Mouse (Mus musculus): ENCODE results near the gene Dnajc25. TPM values are rescaled to one million over a fixed set of nuclear protein-coding genes. Genes with fewer than 3 reads are reported as not detected.
A peak's percentile ranks its signal among the peaks of the same experiment; 100 is the strongest.

Dnajc25 gene
- polyA plus RNA-seq, 1 experiment from 2014 or later: 12.5 TPM

- Histone ChIP-seq H3K9ac (replicated peaks) (no peak overlapping the region), H3K27ac (ENCODE audit: low read depth) (no peak overlapping the region), H3K4me2 (ENCODE audit: low read depth, low read length) (peak overlapping the region; percentile 18; the same call in 1 of the 2 replicates), H3K27me3 (ENCODE audit: insufficient read depth, low read length) (no peaks in the 10 kb centered on the region), H3K9me3 (ENCODE audit: low read length) (no peaks in the 10 kb centered on the region), H3K4me1 (ENCODE audit: insufficient read depth) (peaks cover 42% of the 10 kb centered on the region), H3K4me3 (ENCODE audit: low read depth, low read length) (no peak overlapping the region), H3K36me3 (replicated peaks; ENCODE audit: insufficient read depth, low read length) (0 out of 2 replicates have a peak, but pooled peaks cover 2% of the 10 kb centered on the region)
- 46% methylated on average over 7 of the region's 7 CpGs for WGBS (ENCODE audit: insufficient replicate concordance)
- DNase-seq (no peak), ATAC-seq (no peak)
- TF ChIP-seq EP300 (IDR thresholded peaks at IDR 0.05; ENCODE audit: low read depth) (no peak), CTCF (IDR thresholded peaks at IDR 0.05; ENCODE audit: low read depth) (no peak)
These were observed 14.3 kb downstream of the Dnajc25 start for GRCm38 (mm10) chr4:59009186-59009585.

- 28% methylated on average over 4 of the region's 4 CpGs for WGBS (ENCODE audit: insufficient replicate concordance)
- Histone ChIP-seq H3K4me2 (ENCODE audit: low read depth, low read length) (no peak overlapping the region), H3K4me3 (ENCODE audit: low read depth, low read length) (no peak overlapping the region), H3K9ac (replicated peaks) (no peak overlapping the region), H3K27ac (ENCODE audit: low read depth) (peak overlapping the region; percentile 14; the same call in 1 of the 2 replicates), H3K36me3 (replicated peaks; ENCODE audit: insufficient read depth, low read length) (0 out of 2 replicates have a peak, but pooled peaks cover 3% of the 10 kb centered on the region), H3K27me3 (ENCODE audit: insufficient read depth, low read length) (no peaks in the 10 kb centered on the region), H3K9me3 (ENCODE audit: low read length) (no peaks in the 10 kb centered on the region), H3K4me1 (ENCODE audit: insufficient read depth) (peaks cover 37% of the 10 kb centered on the region)
- TF ChIP-seq CTCF (IDR thresholded peaks at IDR 0.05; ENCODE audit: low read depth): no peak
- DNase-seq (no peak), ATAC-seq (no peak)
These were observed 14.8 kb downstream of the Dnajc25 start for GRCm38 (mm10) chr4:59009696-59010095.

GRCm38 (mm10) chr4:59011446-59011845 lies 16.6 kb downstream of the Dnajc25 start:
- Histone ChIP-seq H3K4me2 (ENCODE audit: low read depth, low read length) (no peak overlapping the region), H3K9ac (replicated peaks) (no peak overlapping the region), H3K4me1 (ENCODE audit: insufficient read depth) (peaks cover 29% of the 10 kb centered on the region), H3K27me3 (ENCODE audit: insufficient read depth, low read length) (no peaks in the 10 kb centered on the region), H3K36me3 (replicated peaks; ENCODE audit: insufficient read depth, low read length) (0 out of 2 replicates have a peak, but pooled peaks cover 3% of the 10 kb centered on the region), H3K4me3 (ENCODE audit: low read depth, low read length) (no peak overlapping the region), H3K27ac (ENCODE audit: low read depth) (no peak overlapping the region), H3K9me3 (ENCODE audit: low read length) (no peaks in the 10 kb centered on the region)
- 42% methylated on average over 3 of the region's 3 CpGs for WGBS (ENCODE audit: insufficient replicate concordance)
- ATAC-seq: no peak
- no peak for TF ChIP-seq EP300 (IDR thresholded peaks at IDR 0.05; ENCODE audit: low read depth)
- no peak for TF ChIP-seq CTCF (IDR thresholded peaks at IDR 0.05; ENCODE audit: low read depth)
- no peak for DNase-seq

- no peak overlapping the region for H3K27ac ChIP-seq (ENCODE audit: low read depth)
- H3K4me2 ChIP-seq (ENCODE audit: low read depth, low read length): no peak overlapping the region
- peaks cover 23% of the 10 kb centered on the region for H3K36me3 ChIP-seq (replicated peaks; ENCODE audit: insufficient read depth, low read length)
- peaks cover 6% of the 10 kb centered on the region for H3K4me1 ChIP-seq (ENCODE audit: insufficient read depth)
- no peaks in the 10 kb centered on the region for H3K27me3 ChIP-seq (ENCODE audit: insufficient read depth, low read length)
- ATAC-seq (no peak), DNase-seq (no peak)
- H3K9me3 ChIP-seq (ENCODE audit: low read length): no peaks in the 10 kb centered on the region
- no peak overlapping the region for H3K4me3 ChIP-seq (ENCODE audit: low read depth, low read length)
- no peak overlapping the region for H3K9ac ChIP-seq (replicated peaks)
- TF ChIP-seq EP300 (IDR thresholded peaks at IDR 0.05; ENCODE audit: low read depth): no peak
- TF ChIP-seq CTCF (IDR thresholded peaks at IDR 0.05; ENCODE audit: low read depth): no peak
- WGBS (ENCODE audit: insufficient replicate concordance): 80% methylated on average over 3 of the region's 3 CpGs
These were observed 20.3 kb downstream of the Dnajc25 start for GRCm38 (mm10) chr4:59015181-59015580.

GRCm38 (mm10) chr4:59016922-59017321 lies 22.1 kb downstream of the Dnajc25 start:
- Histone ChIP-seq H3K9me3 (ENCODE audit: low read length) (no peaks in the 10 kb centered on the region), H3K4me1 (ENCODE audit: insufficient read depth) (no peaks in the 10 kb centered on the region), H3K27me3 (ENCODE audit: insufficient read depth, low read length) (no peaks in the 10 kb centered on the region), H3K27ac (ENCODE audit: low read depth) (no peak overlapping the region), H3K4me2 (ENCODE audit: low read depth, low read length) (no peak overlapping the region), H3K9ac (replicated peaks) (no peak overlapping the region), H3K4me3 (ENCODE audit: low read depth, low read length) (no peak overlapping the region), H3K36me3 (replicated peaks; ENCODE audit: insufficient read depth, low read length) (peaks cover 26% of the 10 kb centered on the region)
- WGBS (ENCODE audit: insufficient replicate concordance): 63% methylated on average over 2 of the region's 2 CpGs
- DNase-seq: no peak
- TF ChIP-seq CTCF (IDR thresholded peaks at IDR 0.05; ENCODE audit: low read depth): no peak
- TF ChIP-seq EP300 (IDR thresholded peaks at IDR 0.05; ENCODE audit: low read depth): no peak
- ATAC-seq: no peak

- DNase-seq: no peak
- no peak for TF ChIP-seq EP300 (IDR thresholded peaks at IDR 0.05; ENCODE audit: low read depth)
- TF ChIP-seq CTCF (IDR thresholded peaks at IDR 0.05; ENCODE audit: low read depth): no peak
- Histone ChIP-seq H3K9ac (replicated peaks) (peak overlapping the region; percentile 79; the same call in 1 of the 2 replicates), H3K4me1 (ENCODE audit: insufficient read depth) (peaks cover 14% of the 10 kb centered on the region), H3K4me2 (ENCODE audit: low read depth, low read length) (peak overlapping the region; percentile 96), H3K27me3 (ENCODE audit: insufficient read depth, low read length) (no peaks in the 10 kb centered on the region), H3K9me3 (ENCODE audit: low read length) (no peaks in the 10 kb centered on the region), H3K36me3 (replicated peaks; ENCODE audit: insufficient read depth, low read length) (no peaks in the 10 kb centered on the region), H3K4me3 (ENCODE audit: low read depth, low read length) (peak overlapping the region; percentile 78), H3K27ac (ENCODE audit: low read depth) (no peak overlapping the region)
- WGBS (ENCODE audit: insufficient replicate concordance): 78% methylated on average over 10 of the region's 10 CpGs
- no peak for ATAC-seq
These were observed 39.6 kb downstream of the Dnajc25 start for GRCm38 (mm10) chr4:59034325-59034917.
